Mouse (Mus musculus) lung, postnatal 0 days (tissue): ENCODE data around the gene Tmem214.

Experiments
- CTCF ChIP-seq: IDR thresholded peaks from 2 replicates; pipeline ENCODE4 v1.5.1; 2016; ENCODE audit warnings: antibody characterized with exemption, mild to moderate bottlenecking
- EP300 ChIP-seq: IDR thresholded peaks from 2 replicates; pipeline ENCODE4 v1.6.1; 2016; ENCODE audit warnings: antibody characterized with exemption, mild to moderate bottlenecking, control low read depth

- TF ChIP-seq EP300 (no peak), CTCF (no peak)
Observed at GRCm38 (mm10) chr5:30868981-30869380, 1.2 kb downstream of the Tmem214 start.
